Mouse (Mus musculus) left cerebral cortex, adult 8-10 months (tissue): ENCODE results near the gene Cd40. TPM values are rescaled to one million over a fixed set of nuclear protein-coding genes. Genes with fewer than 3 reads are reported as not detected.
A peak's percentile ranks its signal among the peaks of the same experiment; 100 is the strongest.

Experiments
- DNase-seq, 2 experiments: peaks; one replicate each; pipeline ENCODE4 v3.0.0; 2022; ENCODE audit warnings: low spot score in 2 of 2
- total RNA-seq, 4 experiments: library from RNA; stranded (reverse); gene quantifications; 2 replicates each; pipeline ENCODE4 v1.2.4; 2022

The Cd40 gene
- total RNA-seq, result under 1 TPM; 0.23 to 0.81 (median 0.59) TPM

DNA sequence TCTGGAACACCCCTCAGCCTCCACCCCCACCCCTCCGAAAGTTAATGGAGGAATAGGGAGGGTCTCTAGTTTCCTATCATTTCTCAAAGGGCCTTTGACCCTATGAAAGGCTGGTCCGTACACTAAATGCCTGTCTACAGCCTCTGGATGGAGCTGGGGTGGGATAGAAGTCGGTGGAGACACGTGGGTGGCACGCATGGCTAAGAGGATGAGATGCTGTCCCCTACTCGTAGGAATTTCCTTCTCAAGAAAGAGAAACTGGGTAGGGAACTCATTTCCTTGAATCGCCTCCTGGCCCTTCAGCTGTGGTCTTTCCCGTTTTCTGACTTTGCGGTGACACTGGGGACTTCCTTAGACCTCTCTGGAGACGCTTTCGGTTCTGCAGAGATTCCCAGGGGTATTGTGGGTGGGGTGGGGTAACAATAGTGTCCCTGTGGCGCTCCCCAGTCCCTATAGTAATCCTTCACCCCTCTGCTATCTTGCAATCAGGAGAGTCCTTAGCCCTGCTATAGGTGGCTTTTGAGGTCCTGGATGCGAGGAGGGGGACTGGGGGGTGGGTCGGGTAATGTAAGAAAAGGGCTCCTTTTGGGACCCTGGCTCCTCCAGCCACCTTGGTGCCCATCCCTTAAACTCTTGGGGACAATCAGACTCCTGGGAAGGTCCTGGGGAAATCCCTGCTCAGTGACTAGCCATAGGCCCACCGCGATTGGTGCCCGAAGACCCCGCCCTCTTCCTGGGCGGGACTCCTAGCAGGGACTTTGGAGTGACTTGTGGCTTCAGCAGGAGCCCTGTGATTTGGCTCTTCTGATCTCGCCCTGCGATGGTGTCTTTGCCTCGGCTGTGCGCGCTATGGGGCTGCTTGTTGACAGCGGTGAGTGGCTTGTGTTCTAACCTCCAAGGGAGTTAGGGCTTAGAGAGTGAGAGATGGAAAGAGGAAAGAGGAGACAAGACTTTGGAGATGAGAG lies at the start of gene Cd40:
Cd40 (plus strand) TSS at position 740 of the 965 bp plus-strand sequence.
- no peak for DNase-seq

DNA sequence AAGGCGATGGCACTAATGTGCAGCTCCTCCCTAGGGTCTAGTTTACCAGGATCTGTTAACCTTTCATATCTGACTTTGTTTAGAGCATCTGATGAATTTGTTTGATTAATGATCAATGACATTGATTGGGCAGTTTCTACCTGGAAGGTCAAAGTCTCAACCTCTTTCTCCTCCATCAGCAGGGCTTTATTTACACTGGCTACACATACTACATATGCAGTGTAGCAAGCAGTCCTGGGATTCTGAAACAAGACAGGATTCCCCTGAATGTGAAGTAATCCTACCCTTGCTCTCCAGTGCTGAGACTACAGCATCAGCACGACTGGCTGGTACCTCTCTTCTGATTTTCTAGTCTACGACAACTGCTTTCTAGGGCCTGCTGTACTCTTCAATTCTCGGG lies 48.6 kb upstream of the Cd40 start:
- no peak for DNase-seq

DNA sequence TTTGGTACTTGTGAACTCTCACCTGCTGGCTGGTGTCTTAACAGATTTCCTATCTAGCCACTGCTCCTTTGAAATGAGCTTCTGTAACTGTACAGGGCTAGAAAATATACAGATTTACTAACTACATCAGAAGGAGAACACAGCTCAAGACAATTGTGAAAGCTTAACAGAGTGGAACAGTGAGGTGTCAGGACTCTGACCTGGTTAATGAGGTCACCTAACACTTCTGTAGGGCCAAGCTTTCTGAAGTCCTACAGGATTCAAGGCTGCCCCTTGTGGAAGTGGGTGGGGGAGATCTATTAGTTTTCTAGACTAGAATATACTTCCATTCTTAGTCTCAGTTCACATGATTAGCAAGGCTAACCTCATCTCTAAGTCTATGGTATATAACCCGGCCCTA lies 47.4 kb upstream of the Cd40 start:
- DNase-seq, result no peak

DNA sequence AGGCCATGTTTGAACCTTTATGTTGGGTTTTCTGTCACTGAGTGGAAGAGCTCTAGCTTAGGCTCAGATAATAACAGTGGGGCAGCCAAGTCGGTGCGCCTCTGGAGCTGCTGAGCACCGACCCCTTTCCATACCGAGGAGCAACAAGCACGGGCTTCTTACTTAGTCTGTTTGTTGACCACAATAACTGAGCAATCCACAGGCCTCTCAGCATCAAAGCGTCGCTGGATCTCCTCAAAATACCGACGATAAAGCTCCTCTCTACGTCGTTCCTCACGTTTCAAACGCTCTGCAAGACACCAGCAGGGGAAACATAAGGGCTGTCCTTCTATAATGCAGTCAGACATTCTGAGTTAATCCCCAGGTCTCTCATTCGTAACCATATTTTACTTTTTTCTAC lies 46.3 kb upstream of the Cd40 start:
- no peak for DNase-seq

DNA sequence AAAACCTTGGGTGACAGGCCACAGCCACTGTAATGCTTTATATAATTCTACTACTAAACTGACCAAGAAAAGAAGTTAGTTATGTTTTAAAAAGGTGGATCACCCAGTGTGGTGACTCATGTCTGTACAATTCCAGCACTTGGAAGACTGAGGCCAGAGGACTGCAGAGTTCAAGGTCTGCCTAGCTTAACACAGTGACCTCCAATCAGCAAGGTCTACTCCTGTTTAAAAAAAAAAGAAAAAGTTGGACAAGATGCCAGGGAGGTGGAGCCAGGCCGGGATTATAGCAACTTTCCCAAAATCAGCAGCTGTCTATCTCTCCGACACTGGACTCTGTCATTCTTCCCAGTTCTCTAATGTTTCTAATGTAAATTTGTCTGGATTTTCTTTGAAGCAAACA lies 45.8 kb upstream of the Cd40 start:
- DNase-seq, result no peak

DNA sequence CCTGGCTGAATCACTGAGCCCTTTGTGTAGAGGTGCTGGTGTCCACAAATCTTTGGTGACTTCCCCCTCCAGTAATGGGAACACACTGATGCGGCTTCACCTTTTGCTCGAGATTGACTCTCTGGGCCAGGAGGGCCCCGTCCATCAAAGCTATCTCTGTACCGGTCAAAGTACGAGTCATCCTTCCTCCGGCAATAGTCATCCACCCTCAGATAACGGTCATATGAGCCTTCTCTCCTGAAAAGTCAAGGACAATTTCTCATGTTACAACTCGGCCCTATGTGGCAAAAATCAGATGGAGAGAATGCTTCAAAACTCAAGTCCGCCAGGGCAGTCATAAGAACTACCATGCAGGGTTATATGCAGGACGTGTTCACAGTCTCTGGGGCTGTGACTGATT lies 45.1 kb upstream of the Cd40 start:
- DNase-seq, result no peak

DNA sequence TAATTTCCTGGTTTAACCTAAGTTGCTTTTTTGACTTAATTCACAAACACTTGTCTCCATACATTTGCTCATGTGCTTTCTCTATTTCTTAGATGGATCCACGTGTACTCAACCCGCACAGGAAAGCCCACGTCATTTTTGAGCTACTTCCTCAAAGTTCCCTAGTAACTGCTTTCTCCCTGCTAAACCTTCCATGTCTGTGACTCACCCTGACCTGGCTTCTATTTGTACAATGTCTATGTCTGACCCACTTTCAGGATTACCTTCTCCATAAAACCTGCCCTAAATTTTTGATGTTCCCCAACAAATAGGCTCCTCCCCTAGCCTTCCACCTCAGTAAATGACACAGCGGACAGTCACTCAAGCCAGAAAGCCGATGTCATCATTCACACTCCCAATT lies 40.5 kb upstream of the Cd40 start:
- DNase-seq, result no peak

DNA sequence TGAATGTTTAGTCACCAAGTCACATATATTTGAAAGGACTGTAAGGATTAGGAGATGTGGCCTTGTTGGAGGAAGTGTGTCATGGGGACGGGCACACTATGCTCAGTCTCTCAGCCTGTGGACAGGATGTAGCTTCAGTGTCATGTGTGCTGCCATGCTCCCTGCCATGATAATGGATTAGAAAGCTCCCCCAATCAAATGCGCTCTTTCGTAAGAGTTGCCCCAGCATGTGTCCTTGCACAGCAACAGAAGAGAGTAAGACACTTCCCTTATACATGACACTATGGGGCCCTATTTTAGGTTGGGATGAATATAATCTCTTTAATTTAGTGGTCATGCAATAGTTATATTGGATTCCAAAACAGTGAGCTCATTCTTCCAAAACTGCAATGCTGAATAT lies 34.9 kb upstream of the Cd40 start:
- DNase-seq, result no peak

DNA sequence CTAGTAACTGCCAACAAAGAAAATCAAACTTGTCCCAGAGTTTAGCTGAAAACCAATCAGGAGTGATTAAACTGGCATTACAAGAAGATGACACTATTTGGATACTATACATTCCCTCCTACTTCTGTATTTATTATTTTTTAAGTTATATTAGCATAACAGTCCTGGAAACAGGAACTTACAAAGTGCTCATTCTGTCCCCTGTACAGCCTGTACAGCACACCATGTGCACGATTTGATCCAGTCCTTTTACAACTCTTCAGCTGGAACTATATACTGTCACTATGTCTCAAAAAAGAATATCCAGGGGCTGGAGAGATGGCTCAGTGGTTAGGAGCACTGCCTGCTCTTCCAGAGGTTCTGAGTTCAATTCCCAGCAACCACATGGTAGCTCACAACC lies 28.3 kb upstream of the Cd40 start:
- no peak for DNase-seq

DNA sequence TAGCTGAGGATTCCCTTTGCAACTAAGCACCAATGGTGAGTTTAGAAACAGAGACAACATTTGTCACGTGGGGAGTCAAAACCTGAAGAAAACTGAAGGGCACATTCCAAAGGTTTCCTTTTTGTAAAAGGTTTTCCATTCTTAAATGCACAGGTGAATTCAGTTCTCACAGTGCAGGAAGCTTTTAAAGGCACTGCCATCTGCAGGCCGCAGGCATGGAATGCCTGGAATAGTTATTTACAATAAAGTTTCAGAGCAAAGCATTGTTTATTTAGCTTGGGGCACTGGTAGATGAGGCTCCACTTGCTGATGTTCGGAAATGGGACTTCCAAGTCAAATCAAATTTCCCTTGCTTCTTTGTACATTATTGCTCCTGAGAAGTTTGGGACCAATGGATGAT lies 22.9 kb upstream of the Cd40 start:
- DNase-seq, result no peak

DNA sequence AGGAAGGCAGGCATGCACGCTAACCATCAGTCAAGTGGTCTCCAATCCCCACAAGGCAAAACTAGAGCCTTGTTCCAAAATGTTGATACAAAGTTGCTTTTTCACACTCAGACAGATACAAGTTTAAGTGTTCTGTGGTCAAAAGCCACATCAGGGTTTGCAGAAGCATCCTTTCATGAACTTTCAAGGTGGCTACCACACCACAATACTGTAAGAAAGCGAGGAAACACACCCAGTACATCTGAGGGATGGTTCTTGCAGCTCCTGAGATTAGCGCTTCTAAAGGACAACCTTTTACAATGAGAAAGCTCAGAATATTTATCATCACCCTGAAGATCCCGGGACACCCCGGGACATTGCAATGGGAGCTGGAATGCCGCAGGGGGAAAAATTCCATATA lies 22.1 kb upstream of the Cd40 start:
- no peak for DNase-seq

DNA sequence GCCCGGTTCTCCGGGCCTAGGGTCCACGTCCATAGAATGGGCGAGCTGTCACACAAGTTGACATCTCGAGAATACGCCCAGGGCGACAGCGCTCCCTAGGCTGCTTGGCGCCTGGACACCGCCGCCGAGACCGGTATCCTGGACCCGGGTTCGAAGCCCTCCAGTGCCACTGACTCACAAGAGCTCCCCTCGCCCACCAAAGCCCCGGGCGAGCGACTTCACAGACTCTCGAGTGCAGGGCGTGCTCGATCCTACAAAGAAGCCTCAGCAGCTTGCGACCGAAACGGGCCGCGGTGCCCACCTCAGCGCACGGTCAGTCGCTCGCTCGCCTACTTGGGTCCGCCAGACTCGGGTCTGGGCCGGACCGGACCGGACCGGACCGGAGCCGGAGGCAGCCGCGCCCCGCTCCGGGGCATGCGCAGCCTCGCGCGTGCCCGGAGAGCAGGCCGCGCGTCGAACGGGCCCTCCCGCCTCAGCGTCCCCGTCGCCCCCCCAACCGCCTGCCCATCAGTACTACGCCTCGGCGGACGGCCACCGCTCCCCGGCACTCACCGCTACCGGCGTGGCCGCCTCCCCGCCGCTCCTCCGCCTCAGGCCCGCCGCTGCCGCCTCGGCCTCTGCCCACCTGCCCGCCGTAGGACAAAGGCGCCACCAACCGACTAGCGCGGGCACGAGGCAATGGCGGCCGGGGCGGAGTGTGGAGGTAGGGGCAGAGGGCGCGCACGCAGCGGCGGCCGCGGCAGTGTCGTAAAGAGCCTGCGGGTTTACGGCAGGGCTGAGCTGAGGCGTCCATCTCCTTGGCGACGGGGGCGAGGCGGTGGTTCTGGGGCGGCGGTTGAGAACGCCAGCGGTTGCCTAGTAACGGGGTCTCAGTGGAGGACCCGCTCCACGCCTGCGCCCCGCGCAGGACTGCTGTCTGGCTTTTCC lies 21.0 kb upstream of the Cd40 start, which contains the start of gene Ncoa5:
Ncoa5 (minus strand) TSS at position 737 of the 927 bp plus-strand sequence.
- peak; percentile 93 to 96 for DNase-seq

DNA sequence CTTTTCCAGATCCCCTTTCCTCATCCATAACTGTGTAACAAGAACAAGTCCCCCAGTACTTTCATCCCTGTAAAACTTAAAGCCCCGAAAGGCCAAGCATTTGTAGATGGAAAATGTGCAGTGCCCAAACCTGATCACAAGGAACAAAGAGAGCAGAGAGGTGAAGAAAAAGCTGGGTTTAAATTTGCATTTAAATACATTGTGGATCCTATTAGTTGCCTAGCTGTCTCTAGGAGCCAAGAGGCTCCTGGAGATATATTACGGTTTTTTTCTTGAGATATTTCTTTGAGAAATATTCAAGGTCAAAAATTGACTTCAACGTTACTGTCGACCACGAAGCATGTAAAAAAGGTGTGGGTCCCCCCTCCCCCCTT lies 20.4 kb upstream of the Cd40 start:
- no peak for DNase-seq

DNA sequence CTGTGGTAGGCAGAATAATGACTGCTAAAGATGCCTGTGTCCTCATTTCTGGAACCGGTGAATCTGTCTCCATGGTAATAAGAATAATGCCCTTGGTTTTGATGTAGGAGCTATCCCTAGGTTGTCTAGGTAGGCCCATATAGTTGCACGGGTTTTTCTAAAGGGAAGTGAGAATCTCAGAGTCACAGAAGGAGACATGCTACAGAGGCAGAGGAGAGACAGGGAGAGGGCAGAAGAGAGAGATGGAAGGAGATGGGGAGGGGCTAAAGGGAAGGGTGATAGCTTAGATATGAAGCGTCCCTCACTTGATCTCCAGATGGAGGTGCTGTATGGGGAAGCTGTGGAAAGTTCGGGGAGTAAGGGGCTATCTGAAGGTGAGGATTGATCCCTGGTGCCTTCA lies 18.0 kb upstream of the Cd40 start:
- DNase-seq, result no peak

DNA sequence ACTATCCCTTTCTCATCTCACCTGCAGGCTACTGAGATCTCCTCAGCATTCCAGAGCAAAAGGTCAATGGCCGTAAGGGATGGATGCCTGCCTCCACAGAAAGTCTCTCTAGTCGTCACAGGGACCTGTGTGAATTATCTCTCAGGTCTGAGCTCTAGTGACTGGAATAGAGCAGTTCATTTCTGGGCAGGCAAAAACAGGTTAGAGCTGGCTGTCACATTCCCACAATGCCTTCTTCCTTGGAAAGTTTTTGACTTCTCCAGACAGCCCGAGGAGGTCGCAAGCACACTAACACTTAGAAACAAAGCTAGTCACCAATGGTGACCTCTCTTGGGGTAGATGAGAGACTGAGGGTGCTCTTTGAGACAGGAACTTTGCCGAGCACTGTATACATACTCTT lies 13.3 kb upstream of the Cd40 start:
- no peak for DNase-seq

DNA sequence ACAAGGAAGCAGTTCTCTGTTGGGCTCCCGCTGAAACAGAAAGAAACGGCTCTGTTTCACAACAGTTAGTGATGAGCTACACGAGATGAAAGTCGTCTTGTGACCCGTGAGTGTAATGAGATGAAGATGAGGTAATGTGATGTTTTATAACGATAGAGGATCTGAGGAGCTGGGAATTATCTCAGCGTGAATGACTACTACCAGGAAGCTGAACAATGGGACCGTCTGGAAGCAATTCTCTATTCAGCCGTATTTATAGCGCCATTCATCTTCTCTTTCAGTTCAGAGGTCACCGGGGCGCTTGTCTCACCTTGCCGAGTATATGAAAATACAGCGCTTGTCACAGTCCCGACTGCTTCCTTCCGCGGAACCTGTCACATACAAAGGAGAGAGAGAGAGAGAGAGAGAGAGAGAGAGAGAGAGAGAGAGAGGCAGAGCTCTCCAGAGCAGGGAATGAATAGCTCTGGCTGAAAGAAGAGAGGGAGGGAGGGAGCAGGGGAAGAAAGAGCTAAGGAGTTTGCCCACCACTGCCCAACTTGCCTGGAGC lies 12.3 kb upstream of the Cd40 start:
- no peak for DNase-seq

DNA sequence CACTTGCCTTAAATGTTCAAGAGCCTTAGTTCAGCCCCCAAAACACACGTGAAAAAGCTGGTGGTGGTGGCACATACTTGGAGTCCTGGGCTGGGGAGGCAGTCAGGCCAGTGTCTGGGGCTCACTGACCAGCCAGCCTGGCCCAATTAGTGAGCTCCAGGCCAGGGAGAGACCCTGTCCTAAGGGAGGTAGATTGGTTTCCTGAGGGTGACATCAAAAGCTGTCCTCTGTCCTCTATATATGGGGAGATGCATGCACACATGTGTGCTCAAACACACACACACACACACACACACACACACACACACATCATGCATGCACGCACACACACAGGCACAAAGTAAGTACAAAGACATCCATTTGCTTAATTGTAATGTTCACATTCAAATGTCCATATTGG lies 11.7 kb upstream of the Cd40 start:
- DNase-seq, result no peak

DNA sequence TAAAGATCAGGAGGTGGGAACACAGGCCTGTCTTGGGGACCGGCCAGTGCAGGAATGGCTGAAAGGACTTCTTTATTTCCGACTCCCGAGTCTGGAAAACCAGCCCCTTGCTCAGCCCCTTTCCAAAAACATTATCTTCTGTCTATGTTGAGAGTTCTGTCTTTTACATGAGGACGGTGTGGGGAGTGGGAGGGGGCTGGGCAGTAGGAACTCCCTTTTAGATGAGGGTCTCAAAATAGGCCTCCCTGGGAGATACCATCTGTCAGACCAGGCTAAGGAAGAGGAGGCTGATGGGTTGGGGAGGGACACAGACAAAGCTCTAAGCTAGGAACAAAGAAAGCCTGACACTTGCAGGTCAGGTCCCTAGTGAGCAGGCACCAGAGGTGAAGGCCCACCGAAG lies 6.4 kb upstream of the Cd40 start:
- no peak for DNase-seq

DNA sequence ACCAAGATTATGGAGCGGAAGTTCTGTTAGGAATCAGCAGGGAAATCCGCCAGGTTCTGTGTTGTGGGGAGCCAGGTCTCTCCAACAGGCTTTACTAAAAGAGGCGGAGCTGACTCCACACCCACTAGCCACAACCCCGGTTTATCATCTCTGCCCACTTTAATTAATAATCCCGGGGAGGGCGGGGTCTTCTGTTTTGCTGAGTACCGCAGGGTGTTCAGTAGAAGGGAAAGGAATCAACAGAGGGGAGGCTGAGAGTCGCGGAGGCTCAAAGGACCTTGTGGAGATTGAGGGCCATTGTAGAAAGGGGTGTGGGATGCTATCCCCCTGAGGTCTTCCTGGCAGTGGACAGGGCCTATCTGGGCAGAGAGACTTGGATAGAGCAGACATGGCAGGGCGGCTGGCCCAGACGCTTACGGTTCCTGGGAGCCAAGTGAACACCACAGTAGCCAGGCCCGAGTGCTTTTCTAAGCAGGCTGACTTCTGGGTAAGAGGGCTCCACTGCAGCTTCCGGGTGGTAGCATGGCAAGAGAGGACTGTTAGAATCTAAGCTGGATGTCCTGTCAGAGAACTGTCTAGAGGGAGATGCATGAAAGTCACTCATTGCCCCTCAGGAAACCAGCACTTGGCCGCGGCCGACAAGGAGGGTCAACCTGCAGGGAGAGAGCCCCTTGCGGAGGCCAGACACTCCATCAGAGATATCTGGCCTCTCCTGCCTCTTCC lies 4.4 kb upstream of the Cd40 start:
- no peak for DNase-seq

DNA sequence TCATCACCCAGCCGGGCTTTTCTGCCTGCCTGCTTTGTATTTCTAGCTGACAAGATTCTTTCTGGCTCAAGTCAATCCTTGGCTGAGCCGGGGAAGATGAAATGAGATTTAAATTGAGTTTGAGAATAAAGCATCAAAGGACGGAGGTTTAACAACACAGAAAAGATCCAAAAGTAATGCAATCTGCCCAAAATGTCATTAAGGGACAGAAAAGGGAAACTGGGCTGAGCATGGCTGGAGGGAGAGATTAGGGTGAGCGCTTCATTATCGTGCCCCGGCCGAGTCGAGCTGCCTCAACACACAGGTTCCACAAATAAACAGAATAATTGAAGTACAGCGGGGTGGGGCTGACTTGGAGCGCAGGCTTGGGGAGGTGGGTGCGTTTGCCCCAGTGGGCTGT lies 3.9 kb upstream of the Cd40 start:
- DNase-seq, result no peak

DNA sequence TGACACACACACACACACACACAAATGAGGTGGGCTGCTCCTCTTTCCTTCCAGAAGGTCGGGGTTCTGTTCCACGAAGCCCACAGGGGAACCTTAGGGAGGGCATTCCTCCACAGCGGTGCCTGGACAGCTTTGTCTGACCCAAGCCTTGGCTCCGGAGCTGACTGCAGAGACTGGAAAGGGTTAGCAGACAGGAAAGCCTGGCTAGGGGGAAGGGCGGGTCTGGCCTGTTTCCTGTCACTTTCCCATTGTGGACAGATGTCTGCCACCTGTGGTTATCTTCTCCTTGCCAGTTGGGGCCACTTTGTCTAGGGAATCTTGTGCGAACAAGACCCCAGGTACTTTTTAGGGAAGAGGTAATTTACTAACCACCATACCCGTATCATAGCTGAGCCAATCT lies 478 bp downstream of the Cd40 start:
- no peak for DNase-seq
